Mouse (Mus musculus) forelimb bud, embryonic 11.5 days (tissue): ENCODE measurements at regions not wholly inside any gene's neighbourhood (a gene's known extent, or its start where the extent isn't known, plus 50 kb on each side); places are given as distances from the start of the nearest gene placed in this dataset.
A peak's percentile ranks its signal among the peaks of the same experiment; 100 is the strongest.

Source experiments
- DNase-seq: peaks from one replicate; pipeline ENCODE4 v3.0.0-alpha.2; 2012; ENCODE audit warnings: low read depth, low spot score

GRCm38 (mm10) chr8:27837903-27838302 lies 390.4 kb downstream of the Poteg start:
- no peak for DNase-seq

GRCm38 (mm10) chr8:27866468-27866995 lies 419.1 kb downstream of the Poteg start:
- DNase-seq, result no peak

- DNase-seq, result no peak
These were observed 421.1 kb downstream of the Poteg start for GRCm38 (mm10) chr8:27868591-27868990.

GRCm38 (mm10) chr8:27877691-27878264 lies 430.3 kb downstream of the Poteg start:
- DNase-seq, result peak; percentile 61

GRCm38 (mm10) chr8:27889292-27889691 lies 441.8 kb downstream of the Poteg start:
- no peak for DNase-seq

GRCm38 (mm10) chr8:27894325-27894724 lies 446.9 kb downstream of the Poteg start:
- DNase-seq, result peak; percentile 65

- DNase-seq, result no peak
These were observed 452.6 kb downstream of the Poteg start for GRCm38 (mm10) chr8:27900115-27900514.

GRCm38 (mm10) chr8:27903796-27904195 lies 456.3 kb downstream of the Poteg start:
- no peak for DNase-seq

GRCm38 (mm10) chr8:27909347-27909945 lies 462.0 kb downstream of the Poteg start:
- DNase-seq, result peak; percentile 76

GRCm38 (mm10) chr8:27938559-27939492 lies 491.4 kb downstream of the Poteg start:
- DNase-seq, result no peak

- no peak for DNase-seq
These were observed 507.5 kb downstream of the Poteg start for GRCm38 (mm10) chr8:27955000-27955399.

GRCm38 (mm10) chr8:27980920-27981319 lies 533.5 kb downstream of the Poteg start:
- DNase-seq, result no peak

- no peak for DNase-seq
These were observed 534.3 kb downstream of the Poteg start for GRCm38 (mm10) chr8:27981769-27982168.

- no peak for DNase-seq
These were observed 565.4 kb downstream of the Poteg start for GRCm38 (mm10) chr8:28012849-28013248.
